Mouse (Mus musculus): ENCODE measurements around the gene Arl4a. TPM values are rescaled to one million over a fixed set of nuclear protein-coding genes. Genes with fewer than 3 reads are reported as not detected.

Gene Arl4a
- total RNA-seq, 2 experiments from 2014 or later: 73.8 to 81.3 TPM

DNA sequence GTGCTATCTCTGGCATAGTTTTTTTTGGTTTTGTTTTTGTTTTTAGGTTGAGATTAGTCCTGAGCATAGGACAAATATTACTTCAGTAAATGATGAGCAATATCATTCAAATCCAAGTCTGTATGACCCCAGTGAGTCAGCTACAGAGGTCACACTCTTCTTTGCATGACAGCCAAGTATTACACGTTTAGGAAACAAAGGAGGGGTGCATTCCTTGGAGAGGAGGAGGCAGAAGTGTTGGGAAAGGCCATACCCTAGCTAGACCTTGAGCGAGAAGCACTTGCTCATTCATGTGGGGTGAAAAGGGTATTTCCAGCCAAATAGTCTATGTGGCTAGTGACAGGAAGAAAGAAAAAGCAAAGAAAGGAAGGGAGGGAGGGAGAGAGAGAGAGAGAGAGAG, 28.0 kb downstream of the Arl4a start:
- peak; percentile 12 to 21 for DNase-seq

DNA sequence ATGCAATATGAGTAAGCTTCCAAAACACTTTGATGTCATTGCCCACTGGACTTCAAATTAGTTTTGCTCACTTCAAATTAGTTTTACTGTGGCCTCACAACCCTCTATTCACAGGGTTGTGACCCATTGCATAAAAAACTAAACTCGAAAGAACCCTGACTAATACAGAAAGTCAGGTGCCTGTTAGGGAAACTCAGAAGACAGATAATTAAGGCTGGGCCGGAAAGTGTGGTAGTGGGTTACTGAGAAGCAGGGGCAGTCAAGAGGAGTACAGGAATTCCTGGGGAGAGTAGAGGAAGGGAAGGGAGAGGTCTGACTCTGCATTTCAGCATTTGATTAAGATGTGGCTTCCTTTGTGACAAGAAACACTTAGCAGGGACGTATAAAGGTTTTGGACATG, 29.4 kb downstream of the Arl4a start:
- DNase-seq: no peak

GRCm38 (mm10) chr12:40004766-40005165, 33.1 kb downstream of the Arl4a start:
- no peak for DNase-seq

GRCm38 (mm10) chr12:39998853-39999195, 39.0 kb downstream of the Arl4a start:
- no peak for DNase-seq

DNA sequence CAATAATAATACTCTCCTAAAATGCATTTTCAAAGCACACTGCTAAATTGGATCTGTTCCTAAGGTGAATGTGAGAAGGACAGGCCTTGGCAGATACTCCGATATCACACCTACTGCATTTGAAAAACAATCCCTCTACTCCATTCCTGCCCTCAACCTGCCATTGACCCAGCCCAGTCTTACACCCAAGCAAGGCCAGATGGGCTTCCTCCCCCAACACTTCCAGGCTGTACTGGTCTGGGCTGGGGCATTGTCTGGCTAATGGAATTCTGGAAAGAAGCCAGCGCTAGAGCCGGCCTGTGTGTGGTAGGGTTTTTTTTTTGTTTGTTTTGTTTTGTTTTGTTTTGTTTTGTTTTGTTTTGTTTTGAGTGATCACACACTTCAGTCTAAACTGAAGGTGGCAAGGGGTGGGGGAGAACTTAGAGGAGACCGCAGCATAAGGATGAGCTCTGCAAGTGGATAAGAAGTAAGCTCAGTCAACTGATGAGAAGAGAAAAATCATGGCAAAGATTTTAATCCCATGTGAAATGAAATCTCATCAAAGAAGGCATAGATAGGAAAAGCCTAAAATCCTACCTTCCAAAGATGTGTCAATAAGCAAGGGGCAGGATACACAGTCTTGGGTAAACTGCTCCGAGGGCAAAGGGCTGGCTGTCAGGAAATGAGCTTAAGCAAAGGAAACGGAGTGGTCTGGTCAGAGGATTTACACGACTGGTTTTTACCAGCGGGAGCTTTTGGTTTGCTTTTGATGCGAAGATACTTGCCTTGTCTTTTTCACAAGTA, 39.6 kb downstream of the Arl4a start:
- peak in 1 of 2 experiments; percentile 7 for DNase-seq

DNA sequence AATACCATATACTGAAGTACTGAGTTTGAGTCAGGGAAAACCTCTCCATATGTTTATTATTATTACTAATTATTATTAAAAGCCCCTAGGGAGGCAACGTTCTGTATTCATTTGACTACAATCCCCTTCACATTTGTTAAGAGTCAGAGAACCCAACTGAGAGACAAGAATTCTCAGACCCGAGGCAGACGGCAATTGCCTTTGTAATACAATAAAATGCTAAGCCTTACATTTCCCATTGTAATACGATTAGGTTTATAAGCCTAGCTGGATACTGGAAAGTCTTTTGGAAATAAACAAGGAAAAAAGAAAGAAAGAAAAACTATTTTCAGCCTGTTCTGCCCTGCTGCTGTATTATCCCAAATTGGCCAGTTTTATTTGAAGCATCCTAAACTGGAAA, 40.2 kb downstream of the Arl4a start:
- no peak for DNase-seq

GRCm38 (mm10) chr12:39996015-39996414, 41.8 kb downstream of the Arl4a start:
- no peak for DNase-seq

GRCm38 (mm10) chr12:39995609-39996008, 42.2 kb downstream of the Arl4a start:
- DNase-seq: no peak

- DNase-seq: no peak
Measured at GRCm38 (mm10) chr12:39992767-39993302, 45.0 kb downstream of the Arl4a start.

GRCm38 (mm10) chr12:39990830-39991780, 46.7 kb downstream of the Arl4a start:
- DNase-seq: no peak

DNA sequence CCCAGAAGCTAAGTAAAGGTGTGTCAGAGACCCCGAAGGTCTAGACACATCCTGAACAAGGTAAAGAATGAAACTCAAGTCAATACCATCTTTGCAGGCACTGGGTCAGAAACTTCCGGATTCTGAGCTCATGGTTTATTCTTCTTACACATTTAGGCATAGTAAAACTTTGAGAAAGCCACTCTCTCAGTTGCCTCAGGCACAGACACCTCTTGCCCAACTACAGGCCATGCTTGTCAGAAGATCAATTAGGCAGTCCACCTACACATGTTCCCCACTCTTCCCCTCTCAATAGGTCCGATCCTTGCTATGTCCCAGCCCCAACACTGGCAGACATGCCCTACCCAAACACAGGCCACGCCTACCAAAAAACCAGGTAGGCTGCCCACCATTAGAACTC, 48.7 kb downstream of the Arl4a start:
- DNase-seq: no peak

DNA sequence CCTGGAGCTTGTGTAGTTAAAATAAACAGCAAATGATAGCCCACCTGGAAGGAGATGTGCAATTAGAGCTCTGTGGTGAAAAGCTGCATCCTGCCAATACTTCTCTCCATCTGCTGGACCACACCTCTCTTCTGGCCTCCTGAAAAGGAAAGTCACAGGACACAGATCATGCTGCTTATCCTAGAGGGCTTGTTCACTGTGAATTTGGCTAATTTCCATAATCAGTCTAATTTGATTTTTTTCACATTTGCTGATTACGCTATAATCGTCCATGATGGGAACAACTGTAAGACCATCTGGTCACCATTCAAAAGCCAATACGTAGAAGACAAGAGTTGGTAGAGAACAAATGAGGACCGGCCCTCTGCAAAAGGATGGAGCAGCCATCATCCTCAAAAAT, 50.6 kb downstream of the Arl4a start:
- DNase-seq: no peak

- peak; percentile 7 to 36 for DNase-seq
Measured at GRCm38 (mm10) chr12:39985639-39986038, 52.2 kb downstream of the Arl4a start.

- DNase-seq: no peak
Measured at GRCm38 (mm10) chr12:39979792-39980191, 58.0 kb downstream of the Arl4a start.

DNA sequence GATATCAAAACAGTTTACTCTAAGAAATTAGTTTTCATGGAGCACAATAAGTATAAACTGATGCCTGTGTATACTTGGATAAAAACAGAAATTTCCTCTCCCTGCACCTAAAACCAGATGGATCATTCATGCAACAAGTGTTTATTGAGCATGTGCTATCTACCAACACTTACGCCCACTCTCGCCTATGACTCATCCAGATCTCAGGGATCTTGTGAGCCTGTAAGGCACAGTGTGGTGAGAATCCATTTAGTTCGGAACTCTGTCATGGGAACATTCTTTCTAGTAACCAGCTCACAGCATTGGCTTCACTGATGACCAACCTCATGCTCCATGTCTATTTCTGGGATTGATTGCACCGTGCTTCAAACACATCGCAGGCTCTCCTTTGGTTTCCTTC, 58.8 kb downstream of the Arl4a start:
- no peak for DNase-seq

- peak; percentile 50 to 58 for DNase-seq
Measured at GRCm38 (mm10) chr12:39977996-39978590, 59.7 kb downstream of the Arl4a start.

DNA sequence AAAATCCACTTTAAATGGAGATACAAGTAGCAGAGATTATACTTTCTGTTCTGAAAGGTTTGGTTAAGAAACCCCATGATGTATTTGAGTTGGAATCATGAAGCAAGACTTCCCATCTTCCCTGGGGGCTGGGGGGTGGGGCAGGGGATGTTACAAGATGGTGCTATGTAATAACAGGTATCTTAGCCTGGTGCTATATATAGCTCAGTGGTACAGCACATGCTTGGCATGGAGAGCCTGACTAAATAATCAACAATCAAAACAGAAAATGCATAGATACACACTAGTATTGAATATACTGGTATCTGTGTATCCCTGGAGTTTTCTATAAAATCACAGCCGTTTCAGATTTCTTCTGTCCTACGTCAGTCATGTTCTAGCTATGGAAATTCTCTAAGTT, 61.4 kb downstream of the Arl4a start:
- no peak for DNase-seq

- DNase-seq: no peak
Measured at GRCm38 (mm10) chr12:39975829-39976340, 61.9 kb downstream of the Arl4a start.

DNA sequence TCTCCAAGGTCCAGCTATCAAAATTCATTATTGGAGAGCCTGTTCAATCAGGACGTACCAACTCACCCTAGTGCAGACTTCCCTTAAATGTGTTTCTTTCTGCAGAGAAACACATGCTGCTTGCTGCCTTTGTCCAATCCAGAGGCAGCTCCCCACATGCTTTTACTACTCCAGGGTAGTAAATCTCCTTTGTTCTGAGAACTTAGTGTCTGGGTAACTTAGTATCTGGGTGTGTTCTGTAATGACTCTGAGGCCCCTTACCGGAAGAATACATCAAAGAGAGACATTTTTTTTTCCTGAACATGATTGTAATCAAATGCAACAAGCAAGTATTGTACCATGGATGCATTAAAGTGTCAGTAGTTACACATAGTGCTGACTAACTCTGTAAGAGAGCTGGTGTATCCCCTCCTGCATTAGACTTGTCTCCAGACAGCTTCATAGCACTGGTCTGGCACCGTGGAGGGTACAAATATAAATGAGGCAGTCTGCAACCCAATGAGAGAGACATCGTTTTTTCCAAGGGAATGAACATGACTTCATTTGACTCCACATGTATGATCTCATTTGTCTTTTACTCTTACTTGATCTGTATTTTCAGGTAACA, 62.7 kb downstream of the Arl4a start:
- DNase-seq: no peak

- DNase-seq: no peak
Measured at GRCm38 (mm10) chr12:39974273-39974672, 63.6 kb downstream of the Arl4a start.

GRCm38 (mm10) chr12:39969500-39969899, 68.3 kb downstream of the Arl4a start:
- no peak for DNase-seq

DNA sequence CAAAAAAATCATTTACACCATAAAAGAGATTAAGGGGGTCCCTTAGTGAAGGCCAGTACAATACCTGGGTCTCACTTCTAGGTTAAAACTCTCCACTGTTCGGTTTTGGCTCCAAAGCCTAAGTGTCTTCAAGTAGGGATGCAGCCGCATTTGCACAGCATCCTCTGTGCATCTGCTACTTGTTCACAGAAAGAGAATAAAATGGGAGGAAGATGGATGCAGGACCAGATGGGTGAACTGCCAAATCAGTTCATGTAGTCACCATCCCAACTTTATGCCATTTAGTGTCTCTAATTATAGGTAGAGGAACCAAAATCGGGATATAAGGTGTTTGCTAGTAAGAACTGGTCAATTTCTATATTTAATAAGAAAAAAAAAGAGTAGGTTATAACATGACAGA, 69.7 kb downstream of the Arl4a start:
- DNase-seq: no peak
